ENCODE assay signal across 12 mouse cellular contexts in genomic region chr8:47737120-47737519, GRCm38 (mm10). TPM values are rescaled to one million over a fixed set of nuclear protein-coding genes. Genes with fewer than 3 reads are reported as not detected.
DNase-seq lines count a peak whose midpoint lies in the region; ATAC-seq lines count a peak whose summit lies in the region.
"Had no signal": no experiment of that assay in that cellular context is flagged by ENCODE, and none has a peak within 500 bp of the region (broad histone marks: within the 10 kb centered on the region; RNA-seq: fewer than 3 reads in every experiment).

No protein-coding gene starts in this region.

- H3K27me3 ChIP-seq in hindbrain, embryonic 11.5 days (ENCODE audit: control insufficient read depth, insufficient read depth, low read length) = no peaks in the 10 kb centered on the region
- no peaks in the 10 kb centered on the region for H3K27me3 ChIP-seq in neural tube, embryonic 15.5 days (replicated peaks)
- H3K27me3 ChIP-seq in intestine, embryonic 16.5 days (replicated peaks; ENCODE audit: control insufficient read depth, insufficient read depth, low read length) = no peaks in the 10 kb centered on the region

- WGBS in hindbrain, embryonic 11.5 days = 48% methylated on average over 7 of the region's 7 CpGs
- WGBS in neural tube, embryonic 15.5 days = 36% methylated on average over 7 of the region's 7 CpGs
- WGBS in intestine, embryonic 16.5 days = 62% methylated on average over 7 of the region's 7 CpGs

- H3K36me3 ChIP-seq in hindbrain, embryonic 11.5 days (ENCODE audit: control insufficient read depth, insufficient read depth, low read length) = no peaks in the 10 kb centered on the region
- H3K36me3 ChIP-seq in neural tube, embryonic 15.5 days = no peaks in the 10 kb centered on the region
- H3K36me3 ChIP-seq in intestine, embryonic 16.5 days (ENCODE audit: control insufficient read depth, insufficient read depth, low read length) = no peaks in the 10 kb centered on the region

- no peak overlapping the region for H3K9ac ChIP-seq in hindbrain, embryonic 11.5 days (ENCODE audit: low read depth, low read length)
- no peak overlapping the region for H3K9ac ChIP-seq in neural tube, embryonic 15.5 days (replicated peaks)
- H3K9ac ChIP-seq in intestine, embryonic 16.5 days (ENCODE audit: low read depth, low read length) = no peak overlapping the region

- intact Hi-C loops in left cerebral cortex, postnatal 4 days (cut with DNase I) = no loop called here

- no peak overlapping the region for H3K27ac ChIP-seq in hindbrain, embryonic 11.5 days (ENCODE audit: low read depth, low read length)
- no peak overlapping the region for H3K27ac ChIP-seq in neural tube, embryonic 15.5 days (replicated peaks)
- H3K27ac ChIP-seq in intestine, embryonic 16.5 days (ENCODE audit: low read length) = no peak overlapping the region

- H3K9me3 ChIP-seq in hindbrain, embryonic 11.5 days (ENCODE audit: control insufficient read depth, low read length) = no peaks in the 10 kb centered on the region
- H3K9me3 ChIP-seq in neural tube, embryonic 15.5 days (replicated peaks) = no peaks in the 10 kb centered on the region
- no peaks in the 10 kb centered on the region for H3K9me3 ChIP-seq in intestine, embryonic 16.5 days (ENCODE audit: control insufficient read depth, low read length)

- peak; percentile 43 for DNase-seq in left cerebral cortex, postnatal 4 days
- no peak for DNase-seq in left cerebral cortex, adult 9 months (ENCODE audit: low spot score in 2 of 2)
- peak; percentile 15 for DNase-seq in embryo, embryonic 9.5 days (ENCODE audit: extremely low spot score)
- DNase-seq in hindbrain, embryonic 11.5 days (ENCODE audit: low spot score) = no peak
- DNase-seq: adrenal gland, postnatal 14 days; kidney, adult 9 months; lung, postnatal 4 days; right cerebral cortex, postnatal 4 days had no signal

- no peak overlapping the region for H3K4me2 ChIP-seq in hindbrain, embryonic 11.5 days (replicated peaks; ENCODE audit: low read depth, low read length)
- no peak overlapping the region for H3K4me2 ChIP-seq in neural tube, embryonic 15.5 days
- H3K4me2 ChIP-seq in intestine, embryonic 16.5 days (ENCODE audit: low read depth, low read length) = no peak overlapping the region

- no peak overlapping the region for H3K4me3 ChIP-seq in hindbrain, embryonic 11.5 days (ENCODE audit: low read depth, low read length)
- H3K4me3 ChIP-seq in neural tube, embryonic 15.5 days (replicated peaks) = no peak overlapping the region
- no peak overlapping the region for H3K4me3 ChIP-seq in intestine, embryonic 16.5 days (ENCODE audit: low read length)
- H3K4me3 ChIP-seq: myocyte had no signal

- H3K4me1 ChIP-seq in hindbrain, embryonic 11.5 days (replicated peaks; ENCODE audit: control insufficient read depth, insufficient read depth, low read length) = no peaks in the 10 kb centered on the region
- peaks cover 10% of the 10 kb centered on the region for H3K4me1 ChIP-seq in neural tube, embryonic 15.5 days
- no peaks in the 10 kb centered on the region for H3K4me1 ChIP-seq in intestine, embryonic 16.5 days (ENCODE audit: control insufficient read depth, insufficient read depth, low read length)

- peak; percentile 25; the same call in 1 of the 2 replicates for ATAC-seq in hindbrain, embryonic 11.5 days (ENCODE audit: low FRiP score)
- 0 out of 2 replicates have a peak, but pooled peaks have one; percentile 11 for ATAC-seq in neural tube, embryonic 15.5 days (ENCODE audit: low FRiP score)
- ATAC-seq in intestine, embryonic 16.5 days = no peak; the same call in 1 of the 2 replicates
- no peak for ATAC-seq in CD4-positive, CD25-positive, alpha-beta regulatory T cell, adult 4 months

RNA-seq across cellular contexts. Expression of gene Cdkn2aip, which starts 23.4 kb away (rescaled TPM):
- 10 to 100 TPM; 15.7 to 19.8 TPM for total RNA-seq in left cerebral cortex, postnatal 4 days (2021)
- polyA plus RNA-seq in hindbrain, embryonic 11.5 days (2014; fragmentation: Nextera tagmentation; extraction: Ambion mirVana) = 46.3 and 50.8 TPM in 2 replicates
- polyA plus RNA-seq in neural tube, embryonic 15.5 days (2015; fragmentation: Nextera tagmentation; extraction: Ambion mirVana) = 26.9 and 27.4 TPM in 2 replicates
- 20.0 and 21.0 TPM in 2 replicates for polyA plus RNA-seq in intestine, embryonic 16.5 days (2015; fragmentation: Nextera tagmentation; extraction: Ambion mirVana)
- polyA plus RNA-seq in CD4-positive, CD25-positive, alpha-beta regulatory T cell, adult 4 months (2017; shearing (Covaris generic)) = 10 to 100 TPM; 12.3 to 18.1 TPM

Comparison
In these comparisons a context has a peak if more than half of its experiments do, and no peak if none do; other contexts are left out.
1. DNase-seq: peak in left cerebral cortex, postnatal 4 days (single experiment) and embryo, embryonic 9.5 days (single experiment); none in left cerebral cortex, adult 9 months (0 of 2) and hindbrain, embryonic 11.5 days (single experiment).
2. ATAC-seq: peak in hindbrain, embryonic 11.5 days (single experiment) and neural tube, embryonic 15.5 days (single experiment); none in intestine, embryonic 16.5 days (single experiment) and CD4-positive, CD25-positive, alpha-beta regulatory T cell, adult 4 months (single experiment).